Mouse (Mus musculus) G1E (cell line): ENCODE results near the gene Ptpn3. TPM values are rescaled to one million over a fixed set of nuclear protein-coding genes. Genes with fewer than 3 reads are reported as not detected.

Experiments
- ATAC-seq: 2 replicates; pipeline ENCODE4 v1.8.0; 2016; ENCODE audit warnings: mild to moderate bottlenecking; ENCODE audit not compliant: insufficient number of reproducible peaks, poor library complexity, low FRiP score, severe bottlenecking; ENCODE audit errors: extremely low read depth
- DNase-seq: peaks from one replicate; pipeline ENCODE4 v3.0.0; 2012; ENCODE audit warnings: low spot score
- H3K27me3 ChIP-seq: 2 replicates; pipeline ENCODE4 v1.6.1; 2012; ENCODE audit warnings: mild to moderate bottlenecking, low read length, inconsistent platforms; ENCODE audit not compliant: insufficient read depth
- H3K36me3 ChIP-seq: replicated peaks from 2 replicates; pipeline ENCODE3; 2012; ENCODE audit warnings: mild to moderate bottlenecking, inconsistent platforms
- H3K4me1 ChIP-seq: 2 replicates; pipeline ENCODE4 v1.6.1; 2012; ENCODE audit warnings: low read depth, low read length, inconsistent platforms, mixed read lengths; ENCODE audit not compliant: insufficient read depth
- H3K4me3 ChIP-seq: 2 replicates; pipeline ENCODE4 v1.5.1; 2012; ENCODE audit warnings: low read depth, mild to moderate bottlenecking, inconsistent platforms, low read length, moderate library complexity, mixed read lengths
- H3K9me3 ChIP-seq: replicated peaks from 2 replicates; pipeline ENCODE4 v1.6.1; 2012; ENCODE audit warnings: inconsistent platforms
- CTCF ChIP-seq: IDR thresholded peaks from 2 replicates; pipeline ENCODE4 v1.5.1; 2012; ENCODE audit warnings: low read depth, low read length, inconsistent platforms, mixed read lengths
- GATA1 ChIP-seq: IDR thresholded peaks from 2 replicates; pipeline ENCODE4 v1.6.1; 2012; ENCODE audit warnings: borderline replicate concordance, low read length, inconsistent platforms, mixed read lengths
- GATA2 ChIP-seq: IDR thresholded peaks from 2 replicates; pipeline ENCODE4 v1.6.1; 2012; ENCODE audit warnings: low read depth, low read length, inconsistent platforms, borderline replicate concordance
- POLR2AphosphoS5 ChIP-seq: IDR thresholded peaks from 2 replicates; pipeline ENCODE4 v1.6.1; 2012; ENCODE audit warnings: low read depth, low read length, inconsistent platforms; ENCODE audit not compliant: insufficient replicate concordance
- TAL1 ChIP-seq: conservative IDR thresholded peaks from 2 replicates; pipeline ENCODE4 v1.6.1; 2012; ENCODE audit warnings: low read depth, low read length, inconsistent platforms, mixed read lengths
- polyA plus RNA-seq: library from polyadenylated mRNA; stranded (reverse); fragments of >175 nt; gene quantifications from 2 replicates; pipeline ENCODE4 v1.2.3, GENCODE M21; 2012
- total RNA-seq, 2 experiments: library from RNA; stranded (forward) in 1 of 2; stranded (reverse) in 1 of 2; fragments of 200-1000 nt in 1 of 2; fragments of >200 nt in 1 of 2; fragmentation: Nextera tagmentation in 1 of 2; gene quantifications; 2 replicates each; pipeline ENCODE4 v1.2.3; 2014 to 2017

Gene Ptpn3
- total and polyA plus RNA-seq, 3 experiments, result under 0.01 TPM; not detected in 2

- ATAC-seq, result no peak
- TF ChIP-seq CTCF, result no peak
- no peaks in the 10 kb centered on the region for H3K36me3 ChIP-seq
Measured at GRCm38 (mm10) chr4:57235741-57236140, 65.9 kb downstream of the Ptpn3 start.

GRCm38 (mm10) chr4:57234348-57234747, 67.3 kb downstream of the Ptpn3 start:
- no peak for DNase-seq
- H3K27me3 ChIP-seq, result no peaks in the 10 kb centered on the region; the same call in 1 of the 2 replicates

More at GRCm38 (mm10) chr4:57235741-57236140, 65.9 kb downstream of the Ptpn3 start:
- DNase-seq, result no peak
- Histone ChIP-seq H3K4me1 (no peaks in the 10 kb centered on the region), H3K27me3 (no peaks in the 10 kb centered on the region; the same call in 1 of the 2 replicates), H3K4me3 (no peak overlapping the region), H3K9me3 (peaks cover 71% of the 10 kb centered on the region)

GRCm38 (mm10) chr4:57232439-57232838, 69.2 kb downstream of the Ptpn3 start:
- Histone ChIP-seq H3K36me3 (no peaks in the 10 kb centered on the region), H3K4me3 (no peak overlapping the region), H3K27me3 (no peaks in the 10 kb centered on the region), H3K9me3 (peaks cover 71% of the 10 kb centered on the region), H3K4me1 (no peaks in the 10 kb centered on the region)
- no peak for TF ChIP-seq GATA2
- TF ChIP-seq TAL1, result no peak
- TF ChIP-seq GATA1, result no peak
- no peak for TF ChIP-seq CTCF
- no peak for TF ChIP-seq POLR2AphosphoS5
- no peak for ATAC-seq
- no peak for DNase-seq

More at GRCm38 (mm10) chr4:57234348-57234747, 67.3 kb downstream of the Ptpn3 start:
- TF ChIP-seq POLR2AphosphoS5 (no peak), CTCF (no peak), GATA2 (no peak), TAL1 (no peak), GATA1 (no peak)
- ATAC-seq, result no peak
- Histone ChIP-seq H3K36me3 (no peaks in the 10 kb centered on the region), H3K9me3 (peaks cover 68% of the 10 kb centered on the region), H3K4me1 (no peaks in the 10 kb centered on the region), H3K4me3 (no peak overlapping the region)

- no peaks in the 10 kb centered on the region for H3K4me1 ChIP-seq
- H3K9me3 ChIP-seq, result peaks cover 69% of the 10 kb centered on the region
- no peak for DNase-seq
- no peak overlapping the region for H3K4me3 ChIP-seq
- TF ChIP-seq TAL1 (no peak), GATA1 (no peak), POLR2AphosphoS5 (no peak), CTCF (no peak), GATA2 (no peak)
- no peaks in the 10 kb centered on the region for H3K27me3 ChIP-seq
- H3K36me3 ChIP-seq, result no peaks in the 10 kb centered on the region
- no peak for ATAC-seq
Measured at GRCm38 (mm10) chr4:57231323-57231722, 70.3 kb downstream of the Ptpn3 start.

- DNase-seq (no peak), ATAC-seq (no peak)
- TF ChIP-seq CTCF (no peak), GATA1 (no peak), POLR2AphosphoS5 (no peak), GATA2 (no peak), TAL1 (no peak)
- H3K36me3 ChIP-seq, result no peaks in the 10 kb centered on the region
- H3K4me3 ChIP-seq, result no peak overlapping the region
- H3K9me3 ChIP-seq, result peaks cover 73% of the 10 kb centered on the region
- H3K4me1 ChIP-seq, result no peaks in the 10 kb centered on the region
- H3K27me3 ChIP-seq, result no peaks in the 10 kb centered on the region
Measured at GRCm38 (mm10) chr4:57230341-57230740, 71.3 kb downstream of the Ptpn3 start.

GRCm38 (mm10) chr4:57228601-57229520, 72.8 kb downstream of the Ptpn3 start:
- no peak for TF ChIP-seq CTCF
- TF ChIP-seq POLR2AphosphoS5, result no peak
- TF ChIP-seq TAL1, result no peak
- no peak for TF ChIP-seq GATA1
- TF ChIP-seq GATA2, result no peak
- Histone ChIP-seq H3K4me3 (no peak overlapping the region), H3K4me1 (no peaks in the 10 kb centered on the region), H3K27me3 (no peaks in the 10 kb centered on the region), H3K9me3 (peaks cover 74% of the 10 kb centered on the region), H3K36me3 (no peaks in the 10 kb centered on the region)
- DNase-seq (no peak), ATAC-seq (no peak)

GRCm38 (mm10) chr4:57224776-57225175, 76.9 kb downstream of the Ptpn3 start:
- Histone ChIP-seq H3K4me1 (no peaks in the 10 kb centered on the region), H3K4me3 (no peak overlapping the region), H3K9me3 (peaks cover 73% of the 10 kb centered on the region), H3K27me3 (no peaks in the 10 kb centered on the region), H3K36me3 (no peaks in the 10 kb centered on the region)
- TF ChIP-seq CTCF, result no peak
- TF ChIP-seq GATA2, result no peak
- TF ChIP-seq GATA1, result no peak
- no peak for DNase-seq
- no peak for ATAC-seq
